Mouse (Mus musculus) kidney, postnatal 0 days (tissue): ENCODE data around the gene Asic2. TPM values are rescaled to one million over a fixed set of nuclear protein-coding genes. Genes with fewer than 3 reads are reported as not detected.

Experiments
- ATAC-seq: fragments of 200-750 bp; cut with Nextera tagmentation; replicated peaks from 2 replicates; pipeline ENCODE4 v1.8.0; 2017; ENCODE audit warnings: low read depth, moderate number of reproducible peaks, moderate TSS enrichment, moderate library complexity; ENCODE audit not compliant: low FRiP score
- DNase-seq: peaks from one replicate; pipeline ENCODE4 v3.0.0-alpha.2; 2016; ENCODE audit warnings: low spot score
- H3K27ac ChIP-seq: fragments of 300-500 bp; sonication (generic); 2 replicates; pipeline ENCODE4 v1.5.1; 2014; ENCODE audit warnings: mild to moderate bottlenecking
- H3K27me3 ChIP-seq: fragments of 300-500 bp; sonication (generic); 2 replicates; pipeline ENCODE4 v1.6.1; 2014; ENCODE audit warnings: low read length, mixed read lengths; ENCODE audit not compliant: insufficient read depth
- H3K36me3 ChIP-seq: fragments of 300-500 bp; sonication (generic); 2 replicates; pipeline ENCODE4 v1.6.1; 2014; ENCODE audit warnings: low read length, mixed read lengths; ENCODE audit not compliant: insufficient read depth
- H3K4me1 ChIP-seq: fragments of 300-500 bp; sonication (generic); replicated peaks from 2 replicates; pipeline ENCODE4 v1.6.1; 2014; ENCODE audit warnings: antibody characterized with exemption, low read length, mixed read lengths; ENCODE audit not compliant: insufficient read depth
- H3K4me2 ChIP-seq: fragments of 300-500 bp; sonication (generic); 2 replicates; pipeline ENCODE4 v1.6.1; 2014; ENCODE audit warnings: mild to moderate bottlenecking, low read length, moderate library complexity, mixed read lengths
- H3K4me3 ChIP-seq: fragments of 300-500 bp; sonication (generic); replicated peaks from 2 replicates; pipeline ENCODE4 v1.5.1; 2014; ENCODE audit warnings: low read depth, low read length
- H3K9ac ChIP-seq: fragments of 300-500 bp; sonication (generic); 2 replicates; pipeline ENCODE4 v1.6.1; 2014; ENCODE audit warnings: low read depth, low read length
- H3K9me3 ChIP-seq: fragments of 300-500 bp; sonication (generic); replicated peaks from 2 replicates; pipeline ENCODE4 v1.6.1; 2016; ENCODE audit warnings: low read length, inconsistent platforms, mixed read lengths
- CTCF ChIP-seq: IDR thresholded peaks from 2 replicates; pipeline ENCODE4 v1.5.1; 2016; ENCODE audit warnings: antibody characterized with exemption, low read depth, mild to moderate bottlenecking, moderate library complexity
- whole genome bisulfite sequencing: fragments of 180-500 bp; shearing (Covaris S2); extraction: QIAGEN DNeasy Blood & Tissue Kit; methylation state at CpG from one replicate; pipeline ENCODE4 v1.1.7; 2014; 5-methylcytosine and 5-hydroxymethylcytosine counted together
- polyA plus RNA-seq: library from polyadenylated mRNA; unstranded; fragments of >200 nt; fragmentation: Nextera tagmentation; extraction: Ambion mirVana; gene quantifications from 2 replicates; pipeline ENCODE4 v1.2.1, GENCODE M21; 2015

Gene Asic2
- polyA plus RNA-seq, 1 experiment from 2014 or later: 2.6 TPM

- H3K27ac ChIP-seq: no peak overlapping the region
- H3K27me3 ChIP-seq: no peaks in the 10 kb centered on the region
- no peaks in the 10 kb centered on the region for H3K4me1 ChIP-seq
- 80% methylated on average over 8 of the region's 8 CpGs for WGBS
- no peak overlapping the region for H3K4me2 ChIP-seq
- no peak overlapping the region for H3K9ac ChIP-seq
- ATAC-seq: no peak
- no peak for TF ChIP-seq CTCF
- no peaks in the 10 kb centered on the region for H3K9me3 ChIP-seq
- DNase-seq: no peak
- no peaks in the 10 kb centered on the region for H3K36me3 ChIP-seq
- H3K4me3 ChIP-seq: no peak overlapping the region
These were observed 1014.1 kb downstream of the Asic2 start for GRCm38 (mm10) chr11:80954147-80954546.

GRCm38 (mm10) chr11:80949068-80949738 is 1019.1 kb downstream of the Asic2 start:
- Histone ChIP-seq H3K4me2 (no peak overlapping the region), H3K27me3 (no peaks in the 10 kb centered on the region), H3K4me1 (no peaks in the 10 kb centered on the region), H3K36me3 (no peaks in the 10 kb centered on the region), H3K4me3 (no peak overlapping the region), H3K9me3 (no peaks in the 10 kb centered on the region), H3K27ac (no peak overlapping the region), H3K9ac (no peak overlapping the region)
- no peak for TF ChIP-seq CTCF
- ATAC-seq (no peak), DNase-seq (no peak)
- WGBS: 71% methylated on average over 11 of the region's 11 CpGs

DNA sequence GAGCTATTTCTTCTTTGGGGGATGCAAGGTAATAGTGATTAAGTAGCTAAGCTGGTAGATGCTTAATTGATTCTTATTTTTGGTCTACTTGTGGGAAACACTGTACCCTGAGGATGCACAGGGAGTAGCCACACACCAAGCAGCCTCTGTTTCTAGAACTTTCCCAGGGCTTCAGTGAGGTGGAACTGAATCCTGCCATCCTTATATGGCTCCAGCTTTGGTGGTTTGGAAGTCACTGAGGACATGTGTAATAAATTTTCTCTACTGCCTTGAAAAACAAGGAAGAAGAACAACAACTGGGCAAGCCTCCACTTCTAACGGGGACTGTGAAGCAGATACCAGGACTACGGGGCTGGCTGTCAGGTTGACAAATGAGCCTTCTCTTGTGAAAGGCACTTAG is 1020.2 kb downstream of the Asic2 start:
- Histone ChIP-seq H3K9ac (no peak overlapping the region), H3K36me3 (no peaks in the 10 kb centered on the region), H3K4me2 (no peak overlapping the region), H3K4me3 (no peak overlapping the region), H3K9me3 (no peaks in the 10 kb centered on the region), H3K27ac (no peak overlapping the region), H3K4me1 (no peaks in the 10 kb centered on the region), H3K27me3 (no peaks in the 10 kb centered on the region)
- ATAC-seq (no peak), DNase-seq (peak; percentile 74)
- 3% methylated on average over 2 of the region's 2 CpGs for WGBS
- no peak for TF ChIP-seq CTCF

DNA sequence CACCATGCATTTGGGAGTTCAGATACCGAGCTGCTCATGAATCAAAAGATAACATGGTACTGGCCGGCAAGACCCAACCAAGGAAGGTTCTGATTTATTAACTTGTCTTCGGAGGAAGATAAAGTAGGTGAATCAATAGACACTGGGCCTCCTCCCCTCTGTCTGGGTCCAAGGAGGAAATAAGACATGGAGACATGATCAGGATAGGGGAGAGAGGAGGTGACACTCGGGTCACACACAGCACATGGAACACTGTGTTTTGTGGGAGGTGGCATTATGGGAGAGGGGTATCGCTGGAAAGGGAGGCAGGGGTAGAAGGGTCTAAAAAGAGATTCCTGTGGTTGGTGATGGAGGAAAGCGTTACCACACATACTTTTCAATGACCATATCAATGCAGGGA is 1022.1 kb downstream of the Asic2 start:
- H3K9ac ChIP-seq: no peak overlapping the region
- H3K4me3 ChIP-seq: no peak overlapping the region
- no peaks in the 10 kb centered on the region for H3K9me3 ChIP-seq
- no peak overlapping the region for H3K4me2 ChIP-seq
- no peaks in the 10 kb centered on the region for H3K4me1 ChIP-seq
- H3K27ac ChIP-seq: no peak overlapping the region
- no peak; the same call in 1 of the 2 replicates for ATAC-seq
- no peaks in the 10 kb centered on the region for H3K27me3 ChIP-seq
- WGBS: 40% methylated on average over 6 of the region's 6 CpGs
- no peaks in the 10 kb centered on the region for H3K36me3 ChIP-seq
- TF ChIP-seq CTCF: no peak
- no peak for DNase-seq

GRCm38 (mm10) chr11:80923286-80923951 is 1044.8 kb downstream of the Asic2 start:
- no peak overlapping the region for H3K9ac ChIP-seq
- H3K4me3 ChIP-seq: no peak overlapping the region
- WGBS: 89% methylated on average over 19 of the region's 19 CpGs
- no peaks in the 10 kb centered on the region for H3K36me3 ChIP-seq
- no peak for TF ChIP-seq CTCF
- H3K9me3 ChIP-seq: no peaks in the 10 kb centered on the region
- no peaks in the 10 kb centered on the region for H3K27me3 ChIP-seq
- no peaks in the 10 kb centered on the region for H3K4me1 ChIP-seq
- H3K4me2 ChIP-seq: no peak overlapping the region
- DNase-seq (no peak), ATAC-seq (no peak)
- no peak overlapping the region for H3K27ac ChIP-seq

GRCm38 (mm10) chr11:80918332-80918731 is 1049.9 kb downstream of the Asic2 start:
- Histone ChIP-seq H3K9me3 (no peaks in the 10 kb centered on the region), H3K4me3 (no peak overlapping the region), H3K36me3 (no peaks in the 10 kb centered on the region), H3K9ac (no peak overlapping the region), H3K4me2 (no peak overlapping the region), H3K4me1 (no peaks in the 10 kb centered on the region), H3K27me3 (no peaks in the 10 kb centered on the region), H3K27ac (no peak overlapping the region)
- 93% methylated on average over 5 of the region's 5 CpGs for WGBS
- no peak for ATAC-seq
- no peak for TF ChIP-seq CTCF
- no peak for DNase-seq
